Mouse (Mus musculus) retina, adult 2 months (tissue): ENCODE data around the gene Pappa.

Experiments used
- DNase-seq: peaks from one replicate; pipeline ENCODE4 v3.0.0-alpha.2; 2012; ENCODE audit warnings: low read depth, low spot score

The Pappa gene

GRCm38 (mm10) chr4:65166288-65166835 lies 42.4 kb downstream of the Pappa start:
- no peak for DNase-seq

GRCm38 (mm10) chr4:65174505-65174904 lies 50.5 kb downstream of the Pappa start:
- no peak for DNase-seq

- DNase-seq: no peak
Measured at GRCm38 (mm10) chr4:65178146-65178545, 54.2 kb downstream of the Pappa start.

GRCm38 (mm10) chr4:65187236-65187635 lies 63.3 kb downstream of the Pappa start:
- no peak for DNase-seq

GRCm38 (mm10) chr4:65187716-65188115 lies 63.7 kb downstream of the Pappa start:
- no peak for DNase-seq

- no peak for DNase-seq
Measured at GRCm38 (mm10) chr4:65188921-65189485, 65.0 kb downstream of the Pappa start.

GRCm38 (mm10) chr4:65192810-65193209 lies 68.8 kb downstream of the Pappa start:
- no peak for DNase-seq

- DNase-seq: no peak
Measured at GRCm38 (mm10) chr4:65195971-65196370, 72.0 kb downstream of the Pappa start.

GRCm38 (mm10) chr4:65203666-65204065 lies 79.7 kb downstream of the Pappa start:
- DNase-seq: no peak

GRCm38 (mm10) chr4:65205446-65205845 lies 81.5 kb downstream of the Pappa start:
- DNase-seq: no peak

- no peak for DNase-seq
Measured at GRCm38 (mm10) chr4:65209369-65210015, 85.5 kb downstream of the Pappa start.

- DNase-seq: no peak
Measured at GRCm38 (mm10) chr4:65216682-65217081, 92.7 kb downstream of the Pappa start.

- no peak for DNase-seq
Measured at GRCm38 (mm10) chr4:65217651-65218364, 93.8 kb downstream of the Pappa start.

- DNase-seq: no peak
Measured at GRCm38 (mm10) chr4:65223901-65224300, 99.9 kb downstream of the Pappa start.

GRCm38 (mm10) chr4:65238540-65238998 lies 114.6 kb downstream of the Pappa start:
- no peak for DNase-seq

- DNase-seq: no peak
Measured at GRCm38 (mm10) chr4:65242434-65242931, 118.5 kb downstream of the Pappa start.

- no peak for DNase-seq
Measured at GRCm38 (mm10) chr4:65243245-65243644, 119.3 kb downstream of the Pappa start.

- no peak for DNase-seq
Measured at GRCm38 (mm10) chr4:65245015-65245414, 121.0 kb downstream of the Pappa start.

- no peak for DNase-seq
Measured at GRCm38 (mm10) chr4:65245440-65245839, 121.5 kb downstream of the Pappa start.

- no peak for DNase-seq
Measured at GRCm38 (mm10) chr4:65252193-65252592, 128.2 kb downstream of the Pappa start.

GRCm38 (mm10) chr4:65254073-65254472 lies 130.1 kb downstream of the Pappa start:
- no peak for DNase-seq

GRCm38 (mm10) chr4:65267066-65267465 lies 143.1 kb downstream of the Pappa start:
- no peak for DNase-seq
